Mouse (Mus musculus) neural tube, embryonic 10.5 days (tissue): ENCODE data around the gene Trcg1.
A peak's percentile ranks its signal among the peaks of the same experiment; 100 is the strongest.

Experiments
- DNase-seq: peaks from one replicate; pipeline ENCODE4 v3.0.0-alpha.2; 2017; ENCODE audit warnings: low spot score; ENCODE audit errors: extremely low spot score

Trcg1 gene

GRCm38 (mm10) chr9:57261913-57262794, 25.8 kb downstream of the Trcg1 start, which contains the start of gene 1700017B05Rik:
Gene 1700017B05Rik (minus strand): TSS chr9:57262612.
- DNase-seq, result peak; percentile 85

GRCm38 (mm10) chr9:57262795-57263684, 26.7 kb downstream of the Trcg1 start:
- no peak for DNase-seq

- no peak for DNase-seq
These were observed 28.8 kb downstream of the Trcg1 start for GRCm38 (mm10) chr9:57265125-57265524.

- no peak for DNase-seq
These were observed 31.1 kb downstream of the Trcg1 start for GRCm38 (mm10) chr9:57267421-57267820.

GRCm38 (mm10) chr9:57268078-57268477, 31.7 kb downstream of the Trcg1 start:
- no peak for DNase-seq

DNA sequence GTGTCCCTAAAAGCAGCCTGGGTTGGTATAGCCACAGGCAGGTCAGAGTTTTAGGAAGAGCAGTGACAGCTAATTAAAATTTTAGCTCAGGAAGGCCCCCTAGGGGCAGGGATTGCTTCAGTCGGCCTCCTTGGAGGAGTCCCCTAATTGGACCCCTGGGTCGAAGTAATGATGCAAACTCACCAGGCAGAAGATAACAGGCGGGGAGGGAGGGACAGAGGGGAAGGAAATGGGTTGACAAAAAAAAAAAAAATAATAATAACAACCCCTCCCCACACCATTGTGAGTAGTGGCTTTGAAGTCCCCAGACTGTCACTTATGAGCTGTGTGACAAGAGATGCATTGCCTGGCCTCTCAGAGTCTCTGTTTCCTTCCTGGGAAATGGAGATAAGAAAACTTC, 32.2 kb downstream of the Trcg1 start:
- DNase-seq, result no peak

- DNase-seq, result no peak
These were observed 33.0 kb downstream of the Trcg1 start for GRCm38 (mm10) chr9:57269384-57269783.

DNA sequence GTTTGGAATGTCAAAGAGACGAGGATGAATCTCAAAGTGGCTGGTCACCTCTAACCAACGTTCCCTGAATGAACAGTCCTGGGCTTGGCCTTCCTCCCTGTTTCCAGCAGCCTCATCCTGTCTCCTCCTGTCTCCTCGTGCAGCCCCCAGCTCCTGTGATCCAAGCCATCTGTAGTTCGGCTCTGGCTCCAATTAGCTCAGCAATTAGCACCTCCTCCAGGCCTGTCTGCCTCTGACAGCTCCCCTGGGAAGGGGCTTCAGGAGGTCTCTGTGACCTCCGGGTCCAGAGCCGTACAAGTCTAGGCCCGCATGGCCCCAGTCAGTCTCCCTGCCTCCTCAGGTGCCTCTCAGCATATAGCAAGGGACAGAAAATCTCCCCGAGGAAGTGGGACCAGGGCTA, 34.0 kb downstream of the Trcg1 start:
- DNase-seq, result no peak

DNA sequence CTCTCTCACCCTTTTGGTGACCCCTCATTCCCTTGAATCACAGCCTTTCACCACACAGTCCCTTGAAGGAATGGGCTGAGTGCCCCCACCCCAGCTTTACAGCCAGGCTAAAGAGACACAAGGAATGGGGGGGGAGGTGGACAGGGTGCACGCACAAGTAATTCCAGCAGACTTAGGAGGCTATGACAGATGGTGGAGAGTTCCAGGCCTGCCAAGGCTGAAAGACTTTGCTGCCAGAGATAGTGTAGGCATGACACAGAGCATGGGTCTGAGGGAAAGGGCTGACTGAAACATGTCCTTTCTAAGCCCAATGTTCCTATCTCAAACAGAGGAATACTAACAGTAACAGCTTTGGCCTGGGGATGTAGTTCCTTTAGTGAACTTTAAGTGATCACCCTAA, 34.7 kb downstream of the Trcg1 start:
- DNase-seq, result no peak

DNA sequence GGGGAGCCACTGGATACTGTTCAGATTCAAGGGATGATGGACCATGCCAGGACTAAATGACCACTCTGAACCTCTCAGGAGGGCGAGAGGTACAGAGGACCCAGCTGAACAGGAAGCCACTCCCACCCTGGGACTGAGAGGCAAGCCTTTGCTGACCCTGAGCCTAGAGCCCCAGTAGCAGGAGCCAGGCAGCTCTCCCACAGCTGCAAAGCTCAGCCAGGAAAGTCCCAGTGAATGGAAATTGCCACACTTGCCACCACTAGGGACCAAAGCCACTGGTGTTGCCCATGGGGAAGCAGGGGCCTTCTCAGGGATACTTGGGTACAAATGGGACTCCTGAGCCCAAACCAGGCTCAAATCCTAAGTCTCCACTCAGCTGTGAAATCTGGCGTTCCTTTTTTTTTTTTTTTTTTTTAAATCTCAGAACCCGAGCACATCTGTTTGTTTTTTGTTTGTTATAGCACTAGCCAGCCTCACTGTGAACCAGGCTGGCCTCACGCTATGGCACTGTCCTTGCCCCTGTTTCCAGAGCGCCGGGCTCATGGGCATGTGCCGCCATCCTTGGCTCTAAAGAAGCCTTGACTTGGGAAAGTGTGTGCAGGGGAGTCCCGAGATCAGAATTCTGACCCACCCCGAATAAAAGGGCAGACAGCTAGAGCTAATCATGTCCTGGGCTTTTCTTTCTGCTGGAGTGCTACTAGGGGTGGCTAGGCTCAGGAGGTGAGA, 35.6 kb downstream of the Trcg1 start:
- no peak for DNase-seq

DNA sequence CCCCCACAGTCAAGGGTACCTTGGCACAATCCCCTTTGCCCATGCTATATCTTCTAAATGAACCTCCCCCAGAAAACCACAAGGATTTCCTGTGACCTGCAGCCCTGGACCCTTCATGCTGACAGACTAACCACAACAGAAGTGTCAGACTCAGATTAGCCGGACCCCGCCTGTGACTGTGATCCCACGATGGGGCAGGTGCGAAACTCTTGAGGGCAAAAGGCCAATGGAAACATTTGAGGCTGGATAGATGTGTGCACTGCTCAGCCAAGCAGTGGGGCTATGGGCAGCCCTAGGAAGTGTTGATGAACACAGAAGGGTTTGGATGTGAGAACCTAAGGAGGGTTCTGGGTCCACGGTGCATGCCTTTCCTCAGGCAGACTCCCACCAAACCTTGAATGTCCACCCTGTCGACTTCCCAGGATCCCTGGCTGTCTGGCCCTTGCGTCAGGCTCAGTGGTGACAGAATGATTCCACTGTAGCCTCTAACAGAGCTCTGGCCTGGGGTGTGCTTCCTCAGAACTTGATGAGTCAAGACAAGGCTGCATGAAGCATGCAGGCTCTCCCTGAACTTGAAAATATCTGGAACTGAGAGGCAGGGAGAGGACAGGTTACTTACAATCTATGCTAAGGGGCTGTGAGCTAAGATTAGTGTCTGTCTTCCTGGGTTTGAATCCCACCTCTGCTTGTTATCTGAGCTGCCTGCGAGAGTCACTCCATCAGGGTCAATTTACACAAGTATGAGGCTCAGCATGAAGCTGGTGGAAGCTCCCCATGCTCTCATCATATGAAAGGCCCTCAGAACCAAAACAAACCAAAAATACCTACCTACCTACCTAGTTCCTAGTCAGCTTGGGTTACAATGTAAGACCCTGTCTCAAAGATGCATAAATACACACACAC, 36.8 kb downstream of the Trcg1 start:
- DNase-seq, result no peak

- DNase-seq, result no peak
These were observed 37.6 kb downstream of the Trcg1 start for GRCm38 (mm10) chr9:57273805-57274494.

DNA sequence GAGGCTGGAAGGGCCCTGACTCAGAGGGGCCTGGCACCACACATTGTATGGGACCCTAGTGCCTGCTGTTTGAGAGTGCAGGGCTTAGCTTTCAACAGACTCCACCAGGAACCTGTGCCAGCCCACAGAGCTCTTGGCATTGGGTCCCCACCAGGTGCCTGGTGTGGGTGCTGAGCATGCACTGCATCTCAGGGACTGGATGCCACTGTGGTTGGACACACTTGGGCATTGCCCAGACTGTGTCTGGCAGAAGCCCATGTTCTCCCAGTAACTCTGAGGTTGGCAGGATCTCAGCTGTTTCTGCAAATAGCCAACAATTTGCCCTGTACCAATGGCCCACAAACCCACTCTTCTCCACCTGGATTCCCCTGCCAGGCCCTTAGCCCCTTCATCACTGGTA, 40.0 kb downstream of the Trcg1 start:
- DNase-seq, result no peak

- no peak for DNase-seq
These were observed 41.9 kb downstream of the Trcg1 start for GRCm38 (mm10) chr9:57278268-57278667.

DNA sequence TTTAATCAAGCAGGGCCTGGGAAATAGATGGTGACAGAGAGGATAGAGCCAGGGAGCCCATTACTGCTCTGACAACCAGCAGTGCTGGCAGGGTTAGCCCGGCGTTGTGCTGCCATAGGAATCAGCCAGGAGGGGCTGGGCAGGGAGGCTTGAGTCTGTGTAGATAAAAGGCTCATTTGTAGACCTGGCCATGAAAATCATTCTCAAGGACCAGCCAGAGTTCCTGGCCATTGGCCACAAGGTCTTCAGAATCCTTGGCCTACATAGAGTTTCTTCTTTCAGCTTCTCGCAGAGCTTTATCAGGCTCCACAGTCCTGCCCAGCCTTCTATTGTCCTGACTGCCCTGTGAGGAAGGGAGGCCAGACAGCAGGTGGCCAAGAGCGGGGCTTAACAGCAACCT, 43.1 kb downstream of the Trcg1 start:
- DNase-seq, result no peak

DNA sequence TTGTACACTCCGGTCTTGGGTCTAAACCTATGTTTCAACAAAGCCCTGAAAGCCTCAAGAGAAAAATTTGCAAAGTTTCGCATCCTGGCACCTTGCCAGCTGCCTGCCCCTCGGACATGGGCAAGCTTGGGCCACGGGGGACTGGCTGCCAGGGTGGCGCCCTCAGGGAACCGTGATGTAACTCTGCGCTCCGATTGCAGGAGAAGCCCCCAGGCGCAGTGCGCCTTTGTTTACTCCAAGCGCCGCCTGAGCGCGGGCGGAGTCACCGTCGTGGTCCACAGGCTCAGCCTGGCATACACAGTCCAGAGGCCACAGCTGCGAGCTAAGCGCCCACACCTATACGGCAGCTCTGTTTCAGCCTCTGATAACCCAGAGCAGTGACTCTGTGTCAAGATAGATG, 45.2 kb downstream of the Trcg1 start:
- DNase-seq, result no peak

- no peak for DNase-seq
These were observed 46.3 kb downstream of the Trcg1 start for GRCm38 (mm10) chr9:57282686-57283085.

GRCm38 (mm10) chr9:57283311-57283710, 47.0 kb downstream of the Trcg1 start:
- no peak for DNase-seq

- DNase-seq, result no peak
These were observed 50.8 kb downstream of the Trcg1 start for GRCm38 (mm10) chr9:57287183-57287582.

DNA sequence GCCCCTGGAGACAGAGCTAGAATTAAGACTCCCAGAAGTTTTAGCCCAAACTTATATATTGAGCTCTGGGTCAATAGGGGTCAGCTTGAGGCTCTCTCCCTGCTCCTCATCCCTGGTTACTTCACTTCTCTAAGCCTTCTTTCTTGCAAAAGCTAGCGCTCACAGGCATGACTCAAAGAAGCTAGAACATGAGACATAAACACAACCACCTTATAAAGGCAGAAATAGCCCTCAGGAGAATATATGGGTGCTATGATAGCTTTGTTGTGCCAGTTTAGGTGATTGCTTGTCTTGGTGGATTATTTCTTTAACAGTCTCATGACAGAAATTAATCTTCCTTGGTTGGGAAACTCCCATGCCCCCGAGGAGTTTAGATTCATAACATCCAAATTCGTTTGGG, 58.5 kb downstream of the Trcg1 start:
- no peak for DNase-seq
